Mouse (Mus musculus): ENCODE measurements around the gene Rora.
A peak's percentile ranks its signal among the peaks of the same experiment; 100 is the strongest.

Gene Rora

DNA sequence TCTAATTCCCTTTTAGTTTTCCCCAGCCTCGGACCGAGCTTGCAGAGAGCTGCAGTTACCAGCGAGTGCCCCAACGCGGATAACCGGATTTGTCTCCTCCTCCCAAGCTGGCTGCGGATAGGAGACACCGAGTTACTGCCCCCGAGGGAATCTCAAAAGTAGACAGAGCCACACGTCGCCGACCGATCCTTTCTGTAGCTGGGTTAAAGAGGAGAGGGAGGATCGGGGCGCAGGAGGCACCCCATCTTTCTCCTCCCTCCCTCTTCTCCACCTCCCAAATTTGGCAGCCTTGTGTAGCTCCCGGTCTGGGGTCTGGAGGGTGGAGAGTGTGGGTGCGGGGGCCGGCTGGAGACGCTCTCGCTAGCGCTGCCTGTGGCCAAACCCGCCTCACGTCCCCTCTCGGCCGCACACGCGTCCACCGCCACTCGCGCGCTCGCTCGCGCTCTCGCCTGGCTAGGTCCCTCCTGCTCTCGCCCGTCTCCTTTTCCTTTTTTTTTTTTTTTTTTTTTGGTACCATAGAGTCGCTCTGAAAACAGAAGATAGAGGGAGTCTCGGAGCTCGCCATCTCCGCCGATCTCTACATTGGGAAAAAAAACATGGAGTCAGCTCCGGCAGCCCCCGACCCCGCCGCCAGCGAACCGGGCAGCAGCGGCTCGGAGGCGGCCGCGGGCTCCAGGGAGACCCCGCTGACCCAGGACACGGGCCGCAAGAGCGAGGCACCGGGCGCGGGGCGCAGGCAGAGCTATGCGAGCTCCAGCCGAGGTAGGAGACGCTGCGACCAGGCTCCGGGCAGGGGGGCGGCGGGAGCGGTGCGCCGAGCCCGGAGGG, at the start of gene Rora:
Rora (plus strand) TSS at position 576 of the 828 bp plus-strand sequence.
- peak; percentile 39 to 71 for DNase-seq (ENCODE audit: low spot score in 2 of 2)

DNA sequence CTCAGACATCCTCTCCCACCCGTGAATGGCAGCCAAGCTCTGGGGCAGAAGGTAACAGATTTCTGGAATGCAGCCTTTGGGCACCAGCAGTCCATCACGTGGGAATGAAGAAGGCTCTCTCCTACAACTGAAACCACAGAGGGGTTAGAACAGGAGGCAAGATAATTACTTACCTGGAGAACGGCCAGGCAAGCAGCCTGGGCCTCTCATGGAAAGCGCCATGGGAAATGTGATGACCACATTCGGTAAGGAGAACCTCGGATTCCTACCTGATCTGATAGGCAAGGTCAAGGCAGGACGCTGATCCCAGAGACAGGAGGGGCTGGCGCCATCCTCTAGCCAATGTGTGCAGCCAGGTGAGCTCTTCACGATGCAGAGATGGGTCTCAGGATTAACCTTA, 39.6 kb upstream of the Rora start:
- DNase-seq (ENCODE audit: low spot score in 2 of 2), result no peak

DNA sequence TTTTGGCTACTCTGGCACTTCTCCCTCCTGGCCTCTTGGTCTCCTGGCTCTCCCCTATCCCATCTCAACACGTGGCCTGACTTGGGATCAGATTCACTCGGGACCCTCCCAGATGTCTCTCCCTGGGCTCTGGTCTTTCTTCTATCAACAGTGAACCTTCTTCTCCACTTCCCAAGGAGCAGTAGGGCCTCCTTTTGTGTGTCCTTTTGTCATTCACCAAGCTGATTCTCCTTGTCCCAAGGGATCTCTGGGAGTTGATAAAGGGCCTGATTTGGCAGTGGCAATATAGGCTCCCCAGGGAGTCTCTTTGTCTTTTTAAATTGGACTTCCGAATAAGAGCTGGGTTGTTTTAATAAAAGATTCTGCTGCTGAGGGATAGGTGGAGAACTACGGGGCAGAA, 36.5 kb upstream of the Rora start:
- no peak for DNase-seq (ENCODE audit: low spot score in 2 of 2)

DNA sequence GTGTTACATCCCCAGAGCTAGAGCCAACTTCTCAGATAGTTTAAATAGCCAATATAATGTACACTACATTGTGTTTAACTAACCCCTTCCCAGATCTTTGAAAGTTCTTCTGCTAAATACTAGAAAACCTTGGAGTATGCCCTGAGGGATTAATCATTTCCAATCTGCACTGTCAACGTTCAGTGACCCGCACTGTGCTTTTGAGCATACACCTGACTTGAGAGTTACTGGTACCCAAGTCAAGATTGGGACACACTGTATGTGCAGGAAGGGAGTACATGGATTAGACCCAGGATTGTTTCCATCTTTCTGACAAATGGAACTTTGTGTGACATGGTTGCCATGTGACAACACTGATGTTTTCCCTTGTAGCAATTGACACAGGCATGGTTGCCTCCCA, 33.5 kb upstream of the Rora start:
- no peak for DNase-seq (ENCODE audit: low spot score in 2 of 2)

DNA sequence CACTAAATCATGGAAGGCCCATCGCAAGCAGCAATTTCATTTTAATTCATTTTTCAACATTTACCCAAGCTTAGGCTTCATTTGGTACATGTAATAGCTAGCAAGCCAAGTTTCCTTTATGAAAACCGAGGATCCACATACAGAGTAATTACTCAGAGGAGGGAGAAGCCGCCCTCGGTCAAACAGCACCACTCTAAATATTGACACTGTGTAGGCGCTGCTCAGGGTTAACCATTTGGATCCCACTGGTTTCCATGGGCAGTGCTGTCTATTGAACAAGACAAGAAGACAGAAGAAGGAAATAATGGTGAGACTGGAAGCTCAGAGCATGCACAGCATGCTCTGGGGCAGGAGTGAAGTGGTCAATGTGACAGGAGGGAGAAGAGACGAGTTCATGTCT, 33.1 kb upstream of the Rora start:
- no peak for DNase-seq (ENCODE audit: low spot score in 2 of 2)

DNA sequence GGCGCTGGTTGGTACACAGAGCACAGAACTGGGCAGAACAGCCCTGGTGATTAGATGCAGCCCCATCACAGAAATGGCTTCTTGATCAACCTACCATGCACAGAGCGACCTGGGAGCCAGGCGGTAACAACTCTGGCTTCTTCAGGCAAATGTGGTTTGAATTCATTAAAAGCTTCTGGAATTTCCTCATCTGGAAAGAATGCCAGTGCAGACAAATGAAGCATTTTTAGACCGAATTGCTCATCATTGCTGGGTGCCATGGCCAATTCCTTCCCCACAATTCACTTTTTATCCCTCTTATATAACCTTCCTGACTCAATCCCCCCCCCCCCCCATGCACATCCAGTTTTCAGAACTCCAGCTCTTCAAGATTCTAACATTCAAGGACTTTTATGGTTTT, 28.6 kb upstream of the Rora start:
- DNase-seq (ENCODE audit: low spot score in 2 of 2), result no peak

DNA sequence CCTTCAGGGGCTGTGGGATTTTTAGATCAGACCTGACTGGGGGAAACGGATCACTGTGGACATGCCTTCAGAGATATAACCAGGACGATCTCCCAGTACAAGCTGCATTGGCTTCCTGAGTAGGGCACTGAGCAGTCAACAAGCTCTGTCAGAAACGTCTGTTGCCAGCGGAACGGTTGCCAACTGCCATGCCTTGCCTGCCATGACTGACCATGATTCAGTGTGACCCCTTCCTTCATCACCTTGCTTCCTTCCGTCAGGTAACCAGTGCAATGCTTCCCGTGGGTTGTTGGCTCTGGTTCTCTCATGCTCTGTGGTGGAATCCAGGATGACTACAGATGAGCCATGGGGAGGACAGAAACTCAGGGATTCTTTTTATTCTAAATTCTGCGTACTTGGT, 16.3 kb upstream of the Rora start:
- DNase-seq (ENCODE audit: low spot score in 2 of 2), result no peak

DNA sequence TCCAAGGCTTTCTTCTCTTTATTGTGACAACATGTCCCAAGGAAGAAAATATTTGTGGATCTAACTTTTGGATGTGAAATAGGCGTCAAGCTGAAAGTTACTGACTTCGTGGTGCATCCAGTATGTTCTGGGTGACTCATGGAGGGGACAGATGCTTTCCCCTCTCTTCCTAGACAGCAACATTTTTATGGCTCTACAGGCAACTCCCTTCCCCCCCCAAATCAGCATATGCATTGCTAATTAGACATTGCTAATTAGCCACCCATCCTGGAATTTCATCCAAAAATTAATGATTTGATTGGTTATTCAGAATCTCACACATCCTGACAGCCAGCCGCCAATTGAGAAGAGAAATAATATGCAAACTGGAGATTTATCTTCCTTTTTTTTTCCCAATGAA, 12.5 kb upstream of the Rora start:
- no peak for DNase-seq (ENCODE audit: low spot score in 2 of 2)

DNA sequence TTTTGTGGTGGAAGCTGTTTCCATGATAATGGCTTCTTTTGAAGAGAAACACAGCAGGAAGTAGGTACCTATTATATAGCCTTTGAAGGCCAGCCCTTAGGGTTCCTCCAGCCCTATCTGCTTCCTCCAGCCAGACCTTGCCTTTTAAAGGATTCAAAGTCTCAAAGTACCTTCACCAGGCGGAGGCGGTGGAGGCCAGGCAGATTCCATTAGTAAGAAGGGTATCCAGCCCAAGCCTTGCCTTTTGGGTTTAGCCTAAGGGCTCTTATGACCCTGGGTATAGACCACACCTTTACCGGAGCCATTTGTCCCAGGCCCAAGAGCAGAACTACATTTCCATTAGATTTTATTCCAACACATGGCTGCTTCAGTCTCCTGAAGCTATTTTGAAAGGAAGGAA, 5.5 kb upstream of the Rora start:
- no peak for DNase-seq (ENCODE audit: low spot score in 2 of 2)

DNA sequence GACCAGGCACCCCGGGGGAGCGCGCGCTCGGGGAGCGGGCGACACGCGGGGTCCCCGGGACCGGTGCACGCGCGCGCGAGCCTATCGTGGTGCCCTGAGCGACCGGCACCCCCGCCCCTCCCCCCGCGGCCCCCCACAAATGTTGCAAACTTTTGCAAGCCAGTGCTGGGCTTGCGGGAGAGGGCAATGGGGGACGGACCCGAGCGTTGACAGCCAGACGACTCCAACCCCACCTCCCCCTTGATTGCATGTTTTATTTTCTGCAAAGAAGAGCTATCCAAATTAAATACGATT, 400 bp downstream of the Rora start:
- DNase-seq (ENCODE audit: low spot score in 2 of 2), result no peak

DNA sequence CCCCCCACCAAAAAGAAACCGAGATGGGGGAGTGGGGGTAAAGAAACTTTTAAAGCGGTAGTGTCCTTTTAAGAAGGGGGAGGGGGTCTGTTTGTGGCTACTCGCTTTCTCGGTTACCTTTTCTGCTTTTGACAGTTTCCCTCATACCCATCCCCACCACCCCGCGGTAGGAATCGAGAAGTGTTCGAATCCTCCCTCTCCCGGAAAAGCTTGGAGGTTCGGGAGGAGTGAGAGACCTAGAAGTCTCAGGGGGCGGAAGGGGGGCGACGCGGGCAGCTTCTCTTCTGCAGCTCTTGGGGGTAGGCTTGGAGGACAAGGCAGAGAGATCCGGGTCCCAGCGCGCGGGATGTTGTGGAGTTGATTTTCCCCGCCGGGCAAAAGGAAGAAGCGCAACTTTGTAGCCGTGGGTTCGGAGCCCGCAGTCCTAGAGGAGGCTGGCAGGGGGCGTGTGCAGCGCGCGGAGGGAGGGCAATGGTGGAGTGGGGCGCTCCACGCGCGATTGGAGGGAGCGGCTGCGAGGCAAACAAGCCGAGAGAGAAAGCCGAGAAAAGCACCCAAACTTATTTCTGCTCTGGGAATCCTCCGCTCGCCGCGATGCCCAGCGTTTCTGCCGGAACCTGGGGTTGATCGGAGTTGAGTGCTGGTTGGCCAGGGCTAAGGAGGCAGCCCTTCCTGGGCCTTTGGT, 889 bp downstream of the Rora start:
- DNase-seq (ENCODE audit: low spot score in 2 of 2), result peak in 1 of 2 experiments; percentile 28

DNA sequence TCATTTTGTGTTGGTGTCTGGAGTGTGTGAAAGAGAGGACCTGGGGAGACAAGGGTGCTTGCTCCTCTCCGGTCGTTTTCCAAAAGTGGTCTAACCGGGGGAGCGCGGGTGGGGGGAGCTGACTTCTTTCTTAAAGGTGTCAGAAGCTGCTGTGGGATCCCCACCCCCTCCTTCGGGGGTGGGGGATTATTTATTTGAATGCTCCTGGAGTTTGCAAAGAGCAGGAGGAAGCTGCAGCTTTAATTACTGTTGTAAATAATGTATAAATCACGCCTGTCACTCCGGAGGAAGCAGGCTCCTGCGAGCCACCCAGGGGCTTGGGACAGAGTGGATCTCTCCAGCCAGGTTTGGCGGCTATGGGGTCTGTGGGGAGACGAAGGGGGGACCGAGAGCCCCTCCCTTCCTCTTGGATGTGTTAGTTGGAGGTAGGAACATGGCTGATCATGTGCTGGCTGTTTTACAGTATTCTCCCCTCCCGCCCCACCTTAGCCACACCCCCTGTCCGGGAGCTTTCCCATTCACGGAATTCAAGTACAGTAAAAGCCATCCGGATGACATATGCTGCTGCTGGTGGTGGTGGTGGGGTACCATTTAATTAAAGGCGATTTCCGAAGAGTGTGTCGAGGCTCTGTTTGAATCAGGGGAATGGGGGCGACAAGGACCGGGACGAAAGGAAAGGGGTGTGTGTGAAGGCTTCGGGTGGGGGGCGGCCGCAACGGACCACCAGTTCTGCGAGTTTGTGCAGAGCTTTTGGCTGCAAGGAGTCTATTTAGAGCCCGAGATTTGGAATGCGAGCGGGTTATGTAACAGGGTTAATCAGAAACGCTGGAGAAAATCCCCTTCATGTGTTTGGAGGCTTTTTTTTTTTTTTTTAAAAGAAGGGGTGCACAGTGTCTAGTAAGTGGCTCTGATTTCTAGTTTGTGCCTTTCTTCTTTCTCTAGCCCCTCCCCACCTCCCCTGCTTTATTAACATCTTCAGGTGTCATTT, 1.7 kb downstream of the Rora start:
- peak in 1 of 2 experiments; percentile 32 for DNase-seq (ENCODE audit: low spot score in 2 of 2)

DNA sequence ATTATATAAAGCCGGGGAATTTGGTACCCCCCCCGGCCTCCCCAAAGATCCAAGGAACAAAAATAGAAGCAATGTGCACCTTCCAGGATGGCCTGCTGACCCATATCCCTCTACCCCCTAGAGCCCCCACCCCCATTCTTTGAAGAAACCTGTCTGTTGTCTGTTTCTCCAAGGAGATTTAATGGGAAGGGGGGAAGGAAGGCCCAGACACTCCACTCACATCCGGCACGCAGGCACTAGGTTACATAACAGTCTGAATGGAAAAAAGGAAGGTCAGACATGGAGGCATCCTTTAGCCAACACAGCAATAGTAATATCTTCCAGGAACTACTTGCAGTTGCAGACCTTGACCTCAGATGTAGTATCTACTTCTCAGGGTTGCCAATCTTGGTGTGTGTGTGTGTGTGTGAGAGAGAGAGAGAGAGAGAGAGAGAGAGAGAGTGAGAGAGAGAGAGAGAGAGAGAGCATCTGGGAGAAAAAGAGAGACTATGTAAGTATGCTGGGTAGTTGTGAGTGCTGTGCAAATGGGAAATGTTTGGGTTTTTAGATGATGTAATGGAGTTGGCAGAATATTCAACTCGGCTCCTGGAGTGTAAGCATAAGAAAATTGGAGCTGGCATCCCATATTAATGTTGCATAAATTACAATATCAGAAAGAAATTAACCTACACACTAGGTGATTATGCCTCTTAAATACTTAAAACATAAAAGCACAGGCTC, 2.6 kb downstream of the Rora start:
- DNase-seq (ENCODE audit: low spot score in 2 of 2), result no peak

DNA sequence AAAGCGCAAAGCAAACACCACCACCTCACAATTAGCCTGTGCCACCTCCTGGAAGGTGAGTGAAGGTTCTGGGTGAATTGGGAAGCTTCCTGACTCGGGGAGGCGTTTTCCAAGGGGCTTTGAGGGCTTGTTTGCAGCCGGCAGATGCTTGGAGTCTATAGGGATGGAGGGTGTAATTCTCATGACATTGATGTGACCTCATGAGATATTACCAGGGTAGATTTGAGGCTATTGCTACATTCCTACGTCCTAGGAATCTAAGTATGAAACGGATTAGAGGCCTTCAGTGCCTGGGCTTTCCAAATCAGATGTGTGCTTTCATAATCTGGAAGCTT, 3.2 kb downstream of the Rora start:
- DNase-seq (ENCODE audit: low spot score in 2 of 2), result no peak

DNA sequence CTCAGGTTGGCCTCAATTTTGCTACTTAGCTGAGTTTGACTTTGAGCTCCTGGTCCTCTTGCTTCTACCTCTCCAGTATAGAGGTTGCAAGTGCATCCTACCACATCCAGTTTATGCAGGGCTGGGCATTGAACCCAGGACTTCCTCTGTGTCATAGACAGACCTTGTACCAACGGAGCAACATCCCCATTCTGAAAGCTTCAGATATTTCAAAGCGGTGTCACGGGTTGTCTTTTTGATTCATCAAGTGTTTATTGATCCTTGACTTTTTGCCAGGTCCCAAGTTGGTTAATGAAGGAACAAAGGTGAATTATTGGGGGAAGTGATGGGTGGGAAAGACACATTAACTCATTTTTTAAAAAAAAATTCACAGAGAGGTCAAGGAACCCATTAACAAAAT, 17.1 kb downstream of the Rora start:
- no peak for DNase-seq (ENCODE audit: low spot score in 2 of 2)

DNA sequence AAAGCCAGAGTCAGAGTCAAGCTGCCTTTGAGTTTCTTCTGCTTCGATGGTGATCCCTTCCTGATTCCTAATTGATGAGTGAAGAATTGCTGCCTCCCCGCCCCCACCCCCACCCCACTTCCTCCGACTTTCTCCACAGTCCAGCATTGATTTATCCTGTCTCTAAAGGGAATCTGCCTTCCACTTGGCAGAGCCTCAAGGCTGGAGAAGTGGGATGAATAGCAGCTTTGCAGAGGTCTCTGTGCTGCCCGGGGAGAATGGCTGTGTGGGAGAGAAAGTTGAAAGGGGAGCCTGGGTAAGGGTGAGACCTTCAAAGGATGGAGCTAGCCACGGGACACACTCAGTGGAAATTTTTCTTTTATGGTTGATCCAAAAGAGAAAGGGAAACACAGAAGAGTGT, 18.9 kb downstream of the Rora start:
- no peak for DNase-seq (ENCODE audit: low spot score in 2 of 2)

DNA sequence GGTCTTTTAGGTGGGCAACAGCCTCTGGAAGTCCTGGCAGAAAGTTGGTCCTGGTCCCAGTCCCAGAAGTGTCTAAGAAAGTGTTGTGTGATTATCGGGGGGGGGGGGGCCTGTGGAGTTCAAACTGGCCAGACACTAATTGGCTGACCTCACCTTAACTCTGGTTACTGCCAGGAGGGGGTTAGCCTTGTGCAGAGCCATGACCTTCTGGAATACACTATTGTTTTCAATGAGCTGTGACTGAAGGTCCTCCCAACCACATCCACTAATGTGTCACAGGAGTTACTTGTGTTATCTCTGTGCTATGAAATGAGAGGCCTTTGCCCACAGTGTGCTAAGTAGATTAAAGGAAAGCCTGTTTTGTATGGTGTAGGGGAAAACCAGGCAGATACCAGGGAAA, 19.6 kb downstream of the Rora start:
- no peak for DNase-seq (ENCODE audit: low spot score in 2 of 2)

DNA sequence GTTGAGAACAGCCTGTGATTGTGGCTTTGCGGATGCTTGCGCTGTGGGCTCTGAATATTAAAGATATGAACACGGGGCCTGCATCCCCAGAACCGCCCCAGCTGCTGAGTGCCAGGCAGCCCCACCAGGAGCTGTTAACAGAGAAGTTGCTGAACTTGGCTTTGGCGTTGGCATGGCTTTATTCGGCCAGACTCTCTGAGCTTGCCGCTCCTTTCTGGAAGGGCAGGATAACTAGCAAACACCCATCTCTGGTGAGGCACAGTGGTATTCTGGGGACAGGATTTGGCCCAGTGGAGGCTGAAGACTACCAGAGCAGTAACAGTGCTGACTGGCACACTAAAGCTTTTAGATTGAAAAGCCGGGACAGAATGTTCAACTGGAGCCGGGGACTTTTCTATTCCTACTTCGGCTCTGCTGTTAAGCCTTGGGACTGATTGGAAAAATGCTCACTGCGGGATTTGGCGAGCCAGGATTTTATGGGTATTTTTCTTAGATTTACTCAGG, 26.3 kb downstream of the Rora start:
- no peak for DNase-seq (ENCODE audit: low spot score in 2 of 2)

DNA sequence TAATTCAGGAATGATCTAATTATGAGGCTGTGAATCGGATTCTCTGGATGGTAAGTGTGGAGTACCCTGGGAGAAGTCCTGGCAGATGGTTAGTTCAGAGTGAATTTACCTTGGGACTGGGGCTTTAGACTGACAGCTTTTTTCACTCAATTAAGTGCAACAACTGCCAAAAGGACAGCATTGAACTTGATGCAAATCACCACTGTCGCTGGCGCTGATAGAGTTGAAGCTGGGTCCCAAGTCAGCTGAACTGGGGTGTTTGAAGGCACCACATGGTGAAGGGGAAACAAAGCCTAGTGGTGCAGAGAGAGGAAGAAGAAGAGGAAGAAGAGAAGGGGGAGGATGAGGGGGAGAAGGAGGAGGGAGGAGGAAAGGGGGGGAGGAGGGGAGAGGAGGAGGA, 30.4 kb downstream of the Rora start:
- no peak for DNase-seq (ENCODE audit: low spot score in 2 of 2)

DNA sequence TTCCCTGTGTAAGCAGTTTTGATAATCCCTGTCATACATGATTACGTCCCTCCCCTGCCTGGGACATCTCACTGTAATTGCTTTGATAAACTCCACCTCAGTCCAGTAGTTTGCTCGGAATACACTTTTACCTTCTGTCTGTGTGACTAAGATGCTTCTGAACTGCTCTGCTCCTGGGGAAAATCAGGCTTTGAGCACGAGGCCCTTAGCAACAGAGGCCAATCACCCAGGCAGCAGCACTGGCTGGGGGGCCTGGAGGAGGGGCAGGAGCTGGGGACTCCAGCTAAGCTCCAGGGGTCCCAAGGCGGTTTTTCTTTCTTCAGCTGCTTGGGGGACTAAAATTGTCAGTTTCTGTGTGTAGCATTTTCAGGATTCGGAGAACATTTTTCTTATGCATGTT, 32.0 kb downstream of the Rora start:
- DNase-seq (ENCODE audit: low spot score in 2 of 2), result no peak

DNA sequence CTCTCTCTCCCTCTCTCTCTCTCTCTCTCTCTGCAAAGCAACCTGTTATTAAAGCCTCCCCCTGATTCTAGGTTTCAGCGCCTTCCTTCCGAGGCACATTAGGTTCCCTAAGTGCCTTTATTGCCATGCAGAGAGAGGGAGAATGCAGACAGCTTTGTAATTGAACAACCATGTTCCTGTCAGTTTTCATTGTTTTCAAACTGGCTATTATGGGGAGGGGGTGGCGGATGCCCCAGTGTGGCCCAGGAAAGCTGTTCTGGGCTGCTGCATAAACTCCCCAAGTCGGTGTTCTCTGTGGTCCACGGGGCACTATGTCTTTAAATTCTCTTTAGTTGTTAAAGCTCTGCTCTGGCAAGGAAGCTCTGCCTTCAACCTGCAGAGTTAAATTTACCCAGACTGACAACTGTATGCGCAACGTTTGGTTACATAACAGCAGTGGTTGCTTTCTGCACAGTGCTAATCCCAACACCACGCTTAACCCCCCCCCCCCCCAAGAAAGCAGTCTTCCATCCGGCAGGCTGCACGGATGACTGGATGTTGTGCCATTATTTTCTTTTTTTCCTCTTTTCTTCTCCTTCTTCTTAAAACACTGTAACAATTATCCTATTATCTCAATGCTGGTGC, 33.8 kb downstream of the Rora start:
- no peak for DNase-seq (ENCODE audit: low spot score in 2 of 2)

Measured in cerebellum, postnatal 4 days (tissue).